Mouse (Mus musculus): ENCODE measurements around the gene 1190007I07Rik. TPM values are rescaled to one million over a fixed set of nuclear protein-coding genes. Genes with fewer than 3 reads are reported as not detected.

1190007I07Rik gene
- polyA plus RNA-seq, 1 experiment from 2014 or later: 35.7 TPM

- Histone ChIP-seq H3K9ac (ENCODE audit: low read length) (no peak overlapping the region), H3K36me3 (ENCODE audit: control insufficient read depth, insufficient read depth, low read length) (peaks cover 29% of the 10 kb centered on the region), H3K27ac (ENCODE audit: low read depth, low read length) (no peak overlapping the region), H3K4me1 (ENCODE audit: control insufficient read depth, insufficient read depth, low read length) (no peaks in the 10 kb centered on the region), H3K4me3 (ENCODE audit: low read depth, low read length) (no peak overlapping the region), H3K27me3 (replicated peaks; ENCODE audit: control insufficient read depth, insufficient read depth, low read length) (no peaks in the 10 kb centered on the region), H3K9me3 (replicated peaks; ENCODE audit: control insufficient read depth, low read length) (no peaks in the 10 kb centered on the region), H3K4me2 (ENCODE audit: low read length) (no peak overlapping the region)
- DNase-seq (ENCODE audit: low spot score) (no peak), ATAC-seq (no peak)
- WGBS: 76% methylated on average over 5 of the region's 5 CpGs
Observed at GRCm38 (mm10) chr10:82652625-82653024, 29.6 kb upstream of the 1190007I07Rik start.

- ATAC-seq: no peak
- no peak for DNase-seq (ENCODE audit: low spot score)
- H3K9me3 ChIP-seq (replicated peaks; ENCODE audit: control insufficient read depth, low read length): no peaks in the 10 kb centered on the region
- WGBS: 91% methylated on average over 5 of the region's 5 CpGs
- no peaks in the 10 kb centered on the region for H3K4me1 ChIP-seq (ENCODE audit: control insufficient read depth, insufficient read depth, low read length)
- H3K36me3 ChIP-seq (ENCODE audit: control insufficient read depth, insufficient read depth, low read length): peaks cover 42% of the 10 kb centered on the region
- H3K27me3 ChIP-seq (replicated peaks; ENCODE audit: control insufficient read depth, insufficient read depth, low read length): no peaks in the 10 kb centered on the region
- H3K4me3 ChIP-seq (ENCODE audit: low read depth, low read length): no peak overlapping the region
- no peak overlapping the region for H3K27ac ChIP-seq (ENCODE audit: low read depth, low read length)
- H3K4me2 ChIP-seq (ENCODE audit: low read length): no peak overlapping the region
- H3K9ac ChIP-seq (ENCODE audit: low read length): no peak overlapping the region
Observed at GRCm38 (mm10) chr10:82651221-82651620, 28.2 kb upstream of the 1190007I07Rik start.

DNA sequence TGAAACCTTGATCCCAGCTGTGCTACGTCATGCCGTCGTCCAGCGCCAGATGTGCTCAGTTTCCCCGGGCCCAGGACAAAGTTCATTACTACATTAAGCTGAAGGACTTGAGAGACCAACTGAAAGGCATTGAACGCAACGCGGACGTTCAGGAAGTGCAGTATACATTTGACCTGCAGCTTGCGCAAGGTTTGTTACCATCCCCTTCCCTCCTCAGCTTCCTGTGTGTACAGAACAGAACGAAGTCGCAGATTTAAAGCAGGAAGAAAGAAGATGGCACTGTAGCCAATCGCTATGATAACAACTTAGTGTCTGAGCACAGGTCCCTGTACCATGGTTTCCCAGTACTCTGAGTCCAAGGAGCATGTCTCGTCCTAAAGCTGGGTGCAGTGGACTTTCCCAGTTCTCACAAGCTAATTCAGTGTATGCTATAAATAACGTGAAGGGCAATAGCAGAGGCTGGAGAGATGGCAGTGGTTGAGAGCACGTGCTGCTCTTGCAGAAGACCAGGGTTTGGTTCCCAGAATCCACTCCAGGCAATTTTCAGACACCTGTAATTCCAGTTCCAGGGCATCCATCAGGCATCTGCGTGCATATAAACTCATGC is 24.3 kb upstream of the 1190007I07Rik start:
- H3K27me3 ChIP-seq (replicated peaks; ENCODE audit: control insufficient read depth, insufficient read depth, low read length): no peaks in the 10 kb centered on the region
- no peaks in the 10 kb centered on the region for H3K4me1 ChIP-seq (ENCODE audit: control insufficient read depth, insufficient read depth, low read length)
- H3K9me3 ChIP-seq (replicated peaks; ENCODE audit: control insufficient read depth, low read length): no peaks in the 10 kb centered on the region
- H3K4me3 ChIP-seq (ENCODE audit: low read depth, low read length): no peak overlapping the region
- 96% methylated on average over 17 of the region's 17 CpGs for WGBS
- H3K27ac ChIP-seq (ENCODE audit: low read depth, low read length): no peak overlapping the region
- ATAC-seq (no peak), DNase-seq (ENCODE audit: low spot score) (no peak)
- peaks cover 77% of the 10 kb centered on the region for H3K36me3 ChIP-seq (ENCODE audit: control insufficient read depth, insufficient read depth, low read length)
- H3K9ac ChIP-seq (ENCODE audit: low read length): no peak overlapping the region
- no peak overlapping the region for H3K4me2 ChIP-seq (ENCODE audit: low read length)

DNA sequence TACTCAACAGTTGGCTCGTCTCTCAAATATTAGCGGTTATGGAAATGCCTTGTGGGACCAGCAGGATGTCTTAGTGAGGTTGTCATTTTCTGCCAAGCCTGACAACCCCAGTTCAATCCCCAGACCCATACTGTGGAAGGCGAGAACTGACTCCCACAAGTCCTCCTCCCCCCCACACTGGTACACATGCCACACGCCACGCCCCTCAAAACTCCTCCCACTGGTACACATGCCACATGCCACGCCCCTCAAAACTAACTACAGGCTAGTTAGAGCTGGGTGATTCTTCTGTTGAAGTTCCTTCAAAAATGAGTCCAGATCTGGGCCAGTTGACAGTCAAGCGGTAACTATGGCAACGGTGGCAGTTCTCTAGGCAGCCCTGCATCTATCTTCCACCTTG is 23.1 kb upstream of the 1190007I07Rik start:
- Histone ChIP-seq H3K4me3 (ENCODE audit: low read depth, low read length) (no peak overlapping the region), H3K36me3 (ENCODE audit: control insufficient read depth, insufficient read depth, low read length) (peaks cover 79% of the 10 kb centered on the region), H3K4me2 (ENCODE audit: low read length) (no peak overlapping the region), H3K4me1 (ENCODE audit: control insufficient read depth, insufficient read depth, low read length) (no peaks in the 10 kb centered on the region), H3K9me3 (replicated peaks; ENCODE audit: control insufficient read depth, low read length) (no peaks in the 10 kb centered on the region), H3K27me3 (replicated peaks; ENCODE audit: control insufficient read depth, insufficient read depth, low read length) (no peaks in the 10 kb centered on the region), H3K27ac (ENCODE audit: low read depth, low read length) (no peak overlapping the region), H3K9ac (ENCODE audit: low read length) (no peak overlapping the region)
- ATAC-seq (no peak), DNase-seq (ENCODE audit: low spot score) (no peak)
- WGBS: 94% methylated on average over 8 of the region's 8 CpGs

GRCm38 (mm10) chr10:82641481-82641880 is 18.5 kb upstream of the 1190007I07Rik start:
- WGBS: 90% methylated on average over 9 of the region's 9 CpGs
- Histone ChIP-seq H3K4me2 (ENCODE audit: low read length) (no peak overlapping the region), H3K9me3 (replicated peaks; ENCODE audit: control insufficient read depth, low read length) (no peaks in the 10 kb centered on the region), H3K27me3 (replicated peaks; ENCODE audit: control insufficient read depth, insufficient read depth, low read length) (no peaks in the 10 kb centered on the region), H3K4me1 (ENCODE audit: control insufficient read depth, insufficient read depth, low read length) (no peaks in the 10 kb centered on the region), H3K4me3 (ENCODE audit: low read depth, low read length) (no peak overlapping the region), H3K9ac (ENCODE audit: low read length) (no peak overlapping the region), H3K27ac (ENCODE audit: low read depth, low read length) (no peak overlapping the region), H3K36me3 (ENCODE audit: control insufficient read depth, insufficient read depth, low read length) (peaks cover 88% of the 10 kb centered on the region)
- ATAC-seq (no peak), DNase-seq (ENCODE audit: low spot score) (no peak)

GRCm38 (mm10) chr10:82639032-82639698 is 16.1 kb upstream of the 1190007I07Rik start:
- H3K27ac ChIP-seq (ENCODE audit: low read depth, low read length): no peak overlapping the region
- no peaks in the 10 kb centered on the region for H3K27me3 ChIP-seq (replicated peaks; ENCODE audit: control insufficient read depth, insufficient read depth, low read length)
- H3K4me3 ChIP-seq (ENCODE audit: low read depth, low read length): no peak overlapping the region
- no peak overlapping the region for H3K4me2 ChIP-seq (ENCODE audit: low read length)
- H3K4me1 ChIP-seq (ENCODE audit: control insufficient read depth, insufficient read depth, low read length): no peaks in the 10 kb centered on the region
- no peak overlapping the region for H3K9ac ChIP-seq (ENCODE audit: low read length)
- WGBS: 90% methylated on average over 8 of the region's 8 CpGs
- ATAC-seq (no peak), DNase-seq (ENCODE audit: low spot score) (no peak)
- no peaks in the 10 kb centered on the region for H3K9me3 ChIP-seq (replicated peaks; ENCODE audit: control insufficient read depth, low read length)
- H3K36me3 ChIP-seq (ENCODE audit: control insufficient read depth, insufficient read depth, low read length): peaks cover 68% of the 10 kb centered on the region

- H3K27me3 ChIP-seq (replicated peaks; ENCODE audit: control insufficient read depth, insufficient read depth, low read length): no peaks in the 10 kb centered on the region
- H3K27ac ChIP-seq (ENCODE audit: low read depth, low read length): no peak overlapping the region
- ATAC-seq (no peak), DNase-seq (ENCODE audit: low spot score) (no peak)
- 95% methylated on average over 3 of the region's 3 CpGs for WGBS
- no peak overlapping the region for H3K4me3 ChIP-seq (ENCODE audit: low read depth, low read length)
- no peak overlapping the region for H3K9ac ChIP-seq (ENCODE audit: low read length)
- H3K4me2 ChIP-seq (ENCODE audit: low read length): no peak overlapping the region
- H3K9me3 ChIP-seq (replicated peaks; ENCODE audit: control insufficient read depth, low read length): no peaks in the 10 kb centered on the region
- H3K4me1 ChIP-seq (ENCODE audit: control insufficient read depth, insufficient read depth, low read length): peaks cover 4% of the 10 kb centered on the region
- peaks cover 49% of the 10 kb centered on the region for H3K36me3 ChIP-seq (ENCODE audit: control insufficient read depth, insufficient read depth, low read length)
Observed at GRCm38 (mm10) chr10:82636321-82636720, 13.3 kb upstream of the 1190007I07Rik start.

DNA sequence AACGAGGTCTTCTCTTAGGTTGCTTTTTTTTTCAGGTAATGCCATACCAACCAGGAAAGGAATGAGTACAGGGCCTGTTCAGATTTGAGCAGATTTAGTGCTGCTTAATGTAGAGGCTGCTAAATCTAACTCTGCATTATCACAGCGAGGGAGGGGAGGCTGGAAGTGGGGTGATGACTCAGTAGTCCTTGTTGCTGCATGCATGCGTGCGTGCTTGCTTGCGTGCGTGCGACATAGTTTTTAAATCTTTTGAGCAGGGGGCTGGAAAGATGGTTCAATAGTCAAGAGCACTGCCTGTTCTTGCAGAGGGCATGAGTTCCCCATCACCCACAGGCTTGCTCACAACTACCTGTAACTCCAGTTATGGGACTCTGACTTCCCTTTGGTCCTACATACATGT is 11.3 kb upstream of the 1190007I07Rik start:
- WGBS: 94% methylated on average over 7 of the region's 7 CpGs
- no peak for DNase-seq (ENCODE audit: low spot score)
- no peak overlapping the region for H3K9ac ChIP-seq (ENCODE audit: low read length)
- no peak overlapping the region for H3K4me2 ChIP-seq (ENCODE audit: low read length)
- no peak overlapping the region for H3K4me3 ChIP-seq (ENCODE audit: low read depth, low read length)
- no peaks in the 10 kb centered on the region for H3K27me3 ChIP-seq (replicated peaks; ENCODE audit: control insufficient read depth, insufficient read depth, low read length)
- H3K27ac ChIP-seq (ENCODE audit: low read depth, low read length): no peak overlapping the region
- no peak for ATAC-seq
- peaks cover 29% of the 10 kb centered on the region for H3K36me3 ChIP-seq (ENCODE audit: control insufficient read depth, insufficient read depth, low read length)
- peaks cover 15% of the 10 kb centered on the region for H3K4me1 ChIP-seq (ENCODE audit: control insufficient read depth, insufficient read depth, low read length)
- H3K9me3 ChIP-seq (replicated peaks; ENCODE audit: control insufficient read depth, low read length): no peaks in the 10 kb centered on the region

- Histone ChIP-seq H3K9me3 (replicated peaks; ENCODE audit: control insufficient read depth, low read length) (no peaks in the 10 kb centered on the region), H3K4me3 (ENCODE audit: low read depth, low read length) (no peak overlapping the region), H3K9ac (ENCODE audit: low read length) (no peak overlapping the region), H3K36me3 (ENCODE audit: control insufficient read depth, insufficient read depth, low read length) (peaks cover 21% of the 10 kb centered on the region), H3K4me1 (ENCODE audit: control insufficient read depth, insufficient read depth, low read length) (peaks cover 15% of the 10 kb centered on the region), H3K27ac (ENCODE audit: low read depth, low read length) (no peak overlapping the region), H3K4me2 (ENCODE audit: low read length) (no peak overlapping the region), H3K27me3 (replicated peaks; ENCODE audit: control insufficient read depth, insufficient read depth, low read length) (no peaks in the 10 kb centered on the region)
- 98% methylated on average over 12 of the region's 12 CpGs for WGBS
- DNase-seq (ENCODE audit: low spot score): no peak
- no peak for ATAC-seq
Observed at GRCm38 (mm10) chr10:82632496-82633280, 9.7 kb upstream of the 1190007I07Rik start.

Data from forebrain, embryonic 14.5 days (tissue).